Mouse (Mus musculus) liver, adult 2 months (tissue): ENCODE results near the gene Adgre4. TPM values are rescaled to one million over a fixed set of nuclear protein-coding genes. Genes with fewer than 3 reads are reported as not detected.
"Not testable (repeated sequence)": the region's sequence is repeated elsewhere in the genome, so short reads cannot be mapped to it uniquely, and the experiment has no call there.

Experiments used
- DNase-seq: peaks from one replicate; pipeline ENCODE4 v3.0.0-alpha.2; 2011; ENCODE audit warnings: low read depth, low spot score; ENCODE audit errors: extremely low read depth
- H3K27ac ChIP-seq: fragments of 200-500 bp; replicated peaks from 2 replicates; pipeline ENCODE4 v1.5.1; 2012; ENCODE audit warnings: low read depth, mild to moderate bottlenecking, control low read depth, inconsistent platforms, low read length; ENCODE audit not compliant: insufficient read depth
- H3K27me3 ChIP-seq: fragments of 200-500 bp; 2 replicates; pipeline ENCODE4 v1.6.1; 2012; ENCODE audit warnings: mild to moderate bottlenecking, moderate library complexity, low read length, inconsistent platforms; ENCODE audit not compliant: control insufficient read depth, insufficient read depth
- H3K36me3 ChIP-seq: fragments of 200-500 bp; 2 replicates; pipeline ENCODE4 v1.6.1; 2012; ENCODE audit warnings: low read length, inconsistent platforms; ENCODE audit not compliant: control insufficient read depth, insufficient read depth
- H3K4me1 ChIP-seq: fragments of 200-500 bp; 2 replicates; pipeline ENCODE4 v1.6.1; 2011; ENCODE audit warnings: low read length; ENCODE audit not compliant: control insufficient read depth, insufficient read depth
- H3K4me3 ChIP-seq: fragments of 200-500 bp; 2 replicates; pipeline ENCODE4 v1.5.1; 2011; ENCODE audit warnings: low read depth, mild to moderate bottlenecking, control low read depth, low read length, moderate library complexity; ENCODE audit not compliant: insufficient read depth
- H3K79me2 ChIP-seq: fragments of 200-500 bp; 2 replicates; pipeline ENCODE4 v1.6.1; 2012; ENCODE audit warnings: inconsistent platforms, mild to moderate bottlenecking, low read length, moderate library complexity; ENCODE audit not compliant: control insufficient read depth, insufficient read depth
- H3K9ac ChIP-seq: fragments of 200-500 bp; 2 replicates; pipeline ENCODE4 v1.6.1; 2012; ENCODE audit warnings: low read depth, mild to moderate bottlenecking, control low read depth, inconsistent platforms, low read length
- CTCF ChIP-seq: fragments of 200-500 bp; IDR thresholded peaks from 2 replicates; pipeline ENCODE4 v1.5.1; 2011; ENCODE audit warnings: low read depth, low read length, control low read depth
- POLR2A ChIP-seq: fragments of 200-500 bp; IDR thresholded peaks from 2 replicates; pipeline ENCODE4 v1.6.1; 2011; ENCODE audit warnings: low read length, control low read depth; ENCODE audit not compliant: insufficient read depth; ENCODE audit errors: extremely low read depth
- WGBS: fragments of 180-500 bp; shearing (Covaris S2); methylation state at CpG from one replicate; pipeline ENCODE4 v1.1.7; 2018; 5-methylcytosine and 5-hydroxymethylcytosine counted together
- polyA plus RNA-seq: library from polyadenylated mRNA; depleted of rRNA; stranded (reverse); fragments of >200 nt; gene quantifications from 2 replicates; pipeline ENCODE4 v1.2.3, GENCODE M21; 2012; rRNA removed
- total RNA-seq: library from RNA; depleted of rRNA; stranded (reverse); fragments of >200 nt; gene quantifications from 2 replicates; pipeline ENCODE4 v1.2.3, GENCODE M21; 2014; rRNA removed

Gene Adgre4
- total and polyA plus RNA-seq, 2 experiments, result 2.4 to 8.2 TPM

GRCm38 (mm10) chr17:55884912-55885311 lies 135.1 kb downstream of the Adgre4 start:
- Histone ChIP-seq H3K4me3 (no peak overlapping the region), H3K79me2 (no peaks in the 10 kb centered on the region), H3K4me1 (no peaks in the 10 kb centered on the region; the same call in 1 of the 2 replicates), H3K36me3 (no peaks in the 10 kb centered on the region), H3K27ac (no peak overlapping the region), H3K9ac (no peak overlapping the region), H3K27me3 (no peaks in the 10 kb centered on the region)
- 86% methylated on average over 2 of the region's 2 CpGs for WGBS
- TF ChIP-seq CTCF, result no peak
- TF ChIP-seq POLR2A, result no peak
- no peak for DNase-seq

GRCm38 (mm10) chr17:55892406-55892955 lies 142.7 kb downstream of the Adgre4 start:
- 6% methylated on average over 6 of the region's 8 CpGs for WGBS
- Histone ChIP-seq H3K27ac (peak overlapping the region; percentile 28; the same call in 1 of the 2 replicates), H3K9ac (0 out of 2 replicates have a peak overlapping the region, but pooled peaks have one; percentile 21), H3K36me3 (peaks cover 14% of the 10 kb centered on the region; the same call in 1 of the 2 replicates), H3K4me3 (peak overlapping the region; percentile 31)
- H3K27me3 ChIP-seq, H3K4me1 ChIP-seq, H3K79me2 ChIP-seq: not testable (repeated sequence)
- DNase-seq, result peak; percentile 39

- Histone ChIP-seq H3K9ac (no peak overlapping the region), H3K4me1 (no peaks in the 10 kb centered on the region), H3K79me2 (no peaks in the 10 kb centered on the region), H3K36me3 (peaks cover 2% of the 10 kb centered on the region), H3K27ac (no peak overlapping the region), H3K4me3 (no peak overlapping the region), H3K27me3 (no peaks in the 10 kb centered on the region)
- TF ChIP-seq CTCF (no peak), POLR2A (no peak)
- WGBS, result 37% methylated on average over 2 of the region's 2 CpGs
- no peak for DNase-seq
These were observed 153.3 kb downstream of the Adgre4 start for GRCm38 (mm10) chr17:55903087-55903486.

Other genes starting within 250 kb of the Adgre4 start
- not detected in 2 replicates for gene Vmn2r118, start 124.8 kb upstream of the Adgre4 start, total RNA-seq
- gene Vmn2r118, start 124.8 kb upstream of the Adgre4 start, polyA plus RNA-seq, result not detected in 2 replicates
- gene Pot1b, start 37.4 kb upstream of the Adgre4 start, total RNA-seq, result 5.3 and 7.3 TPM in 2 replicates
- 0.55 and 0.62 TPM in 2 replicates for gene Pot1b, start 37.4 kb upstream of the Adgre4 start, polyA plus RNA-seq
- 4.7 and 5.2 TPM in 2 replicates for gene Zfp119a, start 128.9 kb downstream of the Adgre4 start, total RNA-seq
- 0.24 and 0.35 TPM in 2 replicates for gene Zfp119a, start 128.9 kb downstream of the Adgre4 start, polyA plus RNA-seq
- 5.8 and 8.3 TPM in 2 replicates for gene Zfp959, start 142.1 kb downstream of the Adgre4 start, total RNA-seq
- gene Zfp959, start 142.1 kb downstream of the Adgre4 start, polyA plus RNA-seq, result 0.77 and 1.2 TPM in 2 replicates
- gene Zfp119b, start 199.5 kb downstream of the Adgre4 start, total RNA-seq, result 3.1 and 4.3 TPM in 2 replicates
- 0.26 and 0.40 TPM in 2 replicates for gene Zfp119b, start 199.5 kb downstream of the Adgre4 start, polyA plus RNA-seq
- gene Ebi3, start 202.7 kb downstream of the Adgre4 start, total RNA-seq, result 0.18 and 1.3 TPM in 2 replicates
- gene Ebi3, start 202.7 kb downstream of the Adgre4 start, polyA plus RNA-seq, result 0.61 and 2.3 TPM in 2 replicates
- gene Yju2, start 209.1 kb downstream of the Adgre4 start, total RNA-seq, result 3.6 and 4.1 TPM in 2 replicates
- gene Yju2, start 209.1 kb downstream of the Adgre4 start, polyA plus RNA-seq, result 3.4 and 4.1 TPM in 2 replicates
- not detected in 2 replicates for gene Shd, start 220.5 kb downstream of the Adgre4 start, total RNA-seq
- gene Shd, start 220.5 kb downstream of the Adgre4 start, polyA plus RNA-seq, result 0.20 and 0.35 TPM in 2 replicates
- gene Fsd1, start 236.5 kb downstream of the Adgre4 start, total RNA-seq, result not detected in 2 replicates
- gene Fsd1, start 236.5 kb downstream of the Adgre4 start, polyA plus RNA-seq, result not detected in 2 replicates